Mouse (Mus musculus) CD4-positive, CD25-positive, alpha-beta regulatory T cell (primary cell): ENCODE data around the gene Rbp1. TPM values are rescaled to one million over a fixed set of nuclear protein-coding genes. Genes with fewer than 3 reads are reported as not detected.

Experiments
- polyA plus RNA-seq: library from polyadenylated mRNA; unstranded; fragments of 100-300 nt; shearing (Covaris generic); gene quantifications from one replicate; pipeline ENCODE4 v1.2.1, GENCODE M21; 2017

Gene Rbp1
- polyA plus RNA-seq = not detected

GRCm38 (mm10) chr9:98422656-98423055 is at the start of gene Rbp1:
TSS of gene Rbp1 (plus strand) at chr9:98422961.

GRCm38 (mm10) chr9:98485815-98486214 is 63.1 kb downstream of the Rbp1 start, which contains the start of gene Rbp2:
TSS of gene Rbp2 (plus strand) at chr9:98486115.

Other genes with a start within 250 kb of the Rbp1 start
- 16.9 TPM for gene Nmnat3, start 135.5 kb upstream of the Rbp1 start, polyA plus RNA-seq
- gene Rbp2, start 63.2 kb downstream of the Rbp1 start, polyA plus RNA-seq = not detected
- 127 TPM for gene Copb2, start 140.8 kb downstream of the Rbp1 start, polyA plus RNA-seq
- 26.5 TPM for gene Mrps22, start 178.7 kb downstream of the Rbp1 start, polyA plus RNA-seq